15 mouse cellular contexts compared by ENCODE assay signal in genomic region chr7:19740269-19740668, GRCm38 (mm10). TPM values are rescaled to one million over a fixed set of nuclear protein-coding genes. Genes with fewer than 3 reads are reported as not detected.
A peak's percentile ranks its signal among the peaks of the same experiment; 100 is the strongest.
DNase-seq lines count a peak whose midpoint lies in the region; ATAC-seq and TF ChIP-seq lines count a peak whose summit lies in the region.
"Had no signal": no experiment of that assay in that cellular context is flagged by ENCODE, and none has a peak within 500 bp of the region (broad histone marks: within the 10 kb centered on the region; RNA-seq: fewer than 3 reads in every experiment).

No protein-coding gene starts in this region.

- 68% methylated on average over 11 of the region's 11 CpGs for WGBS in heart, postnatal 0 days
- 82% methylated on average over 11 of the region's 11 CpGs for WGBS in heart, embryonic 11.5 days (ENCODE audit: insufficient replicate concordance)
- WGBS in liver, adult 2 months: 86% methylated on average over 11 of the region's 11 CpGs
- WGBS in liver, embryonic 12.5 days (ENCODE audit: insufficient replicate concordance): 68% methylated on average over 11 of the region's 11 CpGs
- WGBS in lung, postnatal 0 days: 80% methylated on average over 11 of the region's 11 CpGs
- 90% methylated on average over 11 of the region's 11 CpGs for WGBS in forebrain, embryonic 10.5 days

- H3K9ac ChIP-seq in heart, postnatal 0 days (replicated peaks; ENCODE audit: low read depth, low read length): no peak overlapping the region
- no peak overlapping the region for H3K9ac ChIP-seq in heart, embryonic 11.5 days (ENCODE audit: low read depth, low read length)
- H3K9ac ChIP-seq in liver, adult 2 months (ENCODE audit: low read depth, low read length): no peak overlapping the region
- H3K9ac ChIP-seq in liver, embryonic 12.5 days: no peak overlapping the region
- no peak overlapping the region for H3K9ac ChIP-seq in MEL (ENCODE audit: control insufficient read depth, low read depth, low read length, poor library complexity, severe bottlenecking)
- no peak overlapping the region for H3K9ac ChIP-seq in lung, postnatal 0 days (replicated peaks; ENCODE audit: low read depth)
- H3K9ac ChIP-seq: limb, embryonic 12.5 days; stomach, embryonic 15.5 days had no signal

- TF ChIP-seq RAD21 in MEL (IDR thresholded peaks at IDR 0.05; ENCODE audit: low read depth, low read length): peak; percentile 18

- no peaks in the 10 kb centered on the region for H3K9me3 ChIP-seq in heart, postnatal 0 days (replicated peaks; ENCODE audit: control insufficient read depth, low read length)
- no peaks in the 10 kb centered on the region for H3K9me3 ChIP-seq in heart, embryonic 11.5 days (replicated peaks; ENCODE audit: control insufficient read depth, low read length)
- H3K9me3 ChIP-seq in liver, embryonic 12.5 days (replicated peaks): no peaks in the 10 kb centered on the region
- H3K9me3 ChIP-seq in MEL (replicated peaks; ENCODE audit: insufficient read depth, low read length): no peaks in the 10 kb centered on the region
- no peaks in the 10 kb centered on the region for H3K9me3 ChIP-seq in lung, postnatal 0 days (ENCODE audit: low read length)
- H3K9me3 ChIP-seq in forebrain, embryonic 10.5 days: peaks cover 3% of the 10 kb centered on the region; the same call in 1 of the 2 replicates
- H3K9me3 ChIP-seq: limb, embryonic 12.5 days; stomach, embryonic 15.5 days had no signal

- no peak for TF ChIP-seq EP300 in heart, postnatal 0 days (IDR thresholded peaks at IDR 0.05; ENCODE audit: low read depth)
- TF ChIP-seq EP300 in MEL (IDR thresholded peaks at IDR 0.05; ENCODE audit: low read depth in 1 of 2, low read length in 2 of 2): no peak
- no peak for TF ChIP-seq EP300 in lung, postnatal 0 days (IDR thresholded peaks at IDR 0.05)

- no peak overlapping the region for H3K4me3 ChIP-seq in heart, postnatal 0 days (ENCODE audit: low read depth, low read length)
- H3K4me3 ChIP-seq in heart, embryonic 11.5 days (ENCODE audit: low read depth, low read length): no peak overlapping the region
- no peak overlapping the region for H3K4me3 ChIP-seq in liver, adult 2 months (ENCODE audit: insufficient read depth, low read depth, low read length)
- no peak overlapping the region for H3K4me3 ChIP-seq in liver, embryonic 12.5 days
- H3K4me3 ChIP-seq in MEL (ENCODE audit: control insufficient read depth in 1 of 2, insufficient read depth in 1 of 2, low read depth in 2 of 2, low read length in 2 of 2): no peak overlapping the region
- no peak overlapping the region for H3K4me3 ChIP-seq in lung, postnatal 0 days (ENCODE audit: low read depth, low read length)
- no peak overlapping the region for H3K4me3 ChIP-seq in forebrain, embryonic 10.5 days
- H3K4me3 ChIP-seq: limb, embryonic 12.5 days; megakaryocyte, embryonic 14.5 days; stomach, embryonic 15.5 days had no signal

- peaks cover 38% of the 10 kb centered on the region for H3K36me3 ChIP-seq in heart, postnatal 0 days (replicated peaks; ENCODE audit: control insufficient read depth, insufficient read depth, low read length)
- H3K36me3 ChIP-seq in heart, embryonic 11.5 days (ENCODE audit: control insufficient read depth, insufficient read depth, low read length): peaks cover 23% of the 10 kb centered on the region
- peaks cover 5% of the 10 kb centered on the region for H3K36me3 ChIP-seq in liver, adult 2 months (ENCODE audit: control insufficient read depth, insufficient read depth, low read length)
- peaks cover 39% of the 10 kb centered on the region for H3K36me3 ChIP-seq in liver, embryonic 12.5 days
- H3K36me3 ChIP-seq in MEL (ENCODE audit: control insufficient read depth in 1 of 2, insufficient read depth in 2 of 2, low read length in 2 of 2): peaks cover 0 to 12% of the 10 kb centered on the region in 2 experiments; a peak in 2 of 4 replicates
- H3K36me3 ChIP-seq in lung, postnatal 0 days (ENCODE audit: insufficient read depth, low read length): peaks cover 8% of the 10 kb centered on the region; the same call in 1 of the 2 replicates
- peaks cover 89% of the 10 kb centered on the region for H3K36me3 ChIP-seq in forebrain, embryonic 10.5 days (replicated peaks)

- H3K79me2 ChIP-seq in liver, adult 2 months (ENCODE audit: control insufficient read depth, insufficient read depth, low read length): peaks cover 3% of the 10 kb centered on the region; the same call in 1 of the 2 replicates
- no peaks in the 10 kb centered on the region for H3K79me2 ChIP-seq in MEL (ENCODE audit: control insufficient read depth, insufficient read depth, low read length, poor library complexity)

- 0 out of 2 replicates have a peak, but pooled peaks have one; percentile 10 for TF ChIP-seq CTCF in heart, postnatal 0 days (IDR thresholded peaks at IDR 0.05; ENCODE audit: low read depth)
- TF ChIP-seq CTCF in liver, adult 2 months (IDR thresholded peaks at IDR 0.05; ENCODE audit: low read depth, low read length): peak; percentile 50
- peak in 2 of 3 experiments; percentile 40 to 62; a peak in 5 of 6 replicates for TF ChIP-seq CTCF in MEL (IDR thresholded peaks at IDR 0.05 in 2 of 3, conservative IDR thresholded peaks at IDR 0.05 in 1 of 3; ENCODE audit: control insufficient read depth in 1 of 3, insufficient read depth in 1 of 3, low read depth in 2 of 3, low read length in 3 of 3, poor library complexity in 1 of 3, severe bottlenecking in 1 of 3)
- TF ChIP-seq CTCF in lung, postnatal 0 days (IDR thresholded peaks at IDR 0.05): peak; percentile 48

- H3K4me2 ChIP-seq in heart, postnatal 0 days (ENCODE audit: low read depth, low read length): no peak overlapping the region
- H3K4me2 ChIP-seq in heart, embryonic 11.5 days: no peak overlapping the region
- H3K4me2 ChIP-seq in liver, embryonic 12.5 days: no peak overlapping the region
- no peak overlapping the region for H3K4me2 ChIP-seq in lung, postnatal 0 days (replicated peaks; ENCODE audit: low read depth, low read length)
- H3K4me2 ChIP-seq: limb, embryonic 12.5 days; stomach, embryonic 15.5 days had no signal

- no peak for ATAC-seq in heart, postnatal 0 days (ENCODE audit: insufficient read depth, low read depth)
- ATAC-seq in heart, embryonic 11.5 days (replicated peaks; ENCODE audit: insufficient number of reproducible peaks, low FRiP score, low TSS enrichment): no peak
- no peak for ATAC-seq in liver, embryonic 12.5 days
- ATAC-seq in lung, postnatal 0 days: 0 out of 2 replicates have a peak, but pooled peaks have one; percentile 8

- H3K4me1 ChIP-seq in heart, postnatal 0 days (ENCODE audit: control insufficient read depth, insufficient read depth): peaks cover 10% of the 10 kb centered on the region
- H3K4me1 ChIP-seq in heart, embryonic 11.5 days (ENCODE audit: control insufficient read depth, insufficient read depth, low read length): peaks cover 29% of the 10 kb centered on the region
- H3K4me1 ChIP-seq in liver, adult 2 months (ENCODE audit: control insufficient read depth, insufficient read depth, low read length): no peaks in the 10 kb centered on the region
- H3K4me1 ChIP-seq in liver, embryonic 12.5 days: peaks cover 72% of the 10 kb centered on the region
- peaks cover 11 to 21% of the 10 kb centered on the region in 2 experiments for H3K4me1 ChIP-seq in MEL (ENCODE audit: control insufficient read depth in 1 of 2, insufficient read depth in 2 of 2, low read length in 2 of 2)
- H3K4me1 ChIP-seq in lung, postnatal 0 days (ENCODE audit: insufficient read depth, low read depth, low read length): peaks cover 16% of the 10 kb centered on the region; the same call in 1 of the 2 replicates
- peaks cover 28% of the 10 kb centered on the region for H3K4me1 ChIP-seq in forebrain, embryonic 10.5 days

- DNase-seq in heart, postnatal 0 days (ENCODE audit: low spot score): no peak
- no peak for DNase-seq in liver, adult 2 months (ENCODE audit: extremely low read depth, low read depth, low spot score)
- peak; percentile 59 for DNase-seq in MEL (ENCODE audit: low read depth, low spot score)
- DNase-seq in lung, postnatal 0 days (ENCODE audit: low spot score): no peak
- DNase-seq in frontal cortex, postnatal 36 days (ENCODE audit: low spot score in 2 of 2): no peak
- DNase-seq in forebrain, embryonic 10.5 days (ENCODE audit: extremely low spot score, low spot score): no peak
- DNase-seq: gastrocnemius, postnatal 36 days; heart, postnatal 36 days; right cerebral cortex, adult 18-20 months had no signal

- no peak for TF ChIP-seq POLR2A in liver, adult 2 months (IDR thresholded peaks at IDR 0.05; ENCODE audit: extremely low read depth, insufficient read depth, low read length)
- TF ChIP-seq POLR2A in MEL (IDR thresholded peaks at IDR 0.05; ENCODE audit: control insufficient read depth in 1 of 2, insufficient read depth in 1 of 2, low read depth in 1 of 2, low read length in 2 of 2, poor library complexity in 1 of 2): no peak

- no peaks in the 10 kb centered on the region for H3K27me3 ChIP-seq in heart, postnatal 0 days (ENCODE audit: control insufficient read depth, insufficient read depth, low read length)
- H3K27me3 ChIP-seq in heart, embryonic 11.5 days (ENCODE audit: control insufficient read depth, insufficient read depth, low read length): no peaks in the 10 kb centered on the region
- no peaks in the 10 kb centered on the region for H3K27me3 ChIP-seq in liver, adult 2 months (ENCODE audit: control insufficient read depth, insufficient read depth, low read length)
- no peaks in the 10 kb centered on the region for H3K27me3 ChIP-seq in liver, embryonic 12.5 days (replicated peaks)
- H3K27me3 ChIP-seq in MEL (ENCODE audit: control insufficient read depth in 1 of 2, insufficient read depth in 2 of 2, low read length in 2 of 2): no peaks in the 10 kb centered on the region
- H3K27me3 ChIP-seq in lung, postnatal 0 days (replicated peaks; ENCODE audit: insufficient read depth, low read length): no peaks in the 10 kb centered on the region
- H3K27me3 ChIP-seq in forebrain, embryonic 10.5 days (ENCODE audit: poor library complexity, severe bottlenecking): no peaks in the 10 kb centered on the region
- H3K27me3 ChIP-seq: CH12.LX; limb, embryonic 12.5 days; stomach, embryonic 15.5 days had no signal

- H3K27ac ChIP-seq in heart, postnatal 0 days (ENCODE audit: low read depth): no peak overlapping the region
- H3K27ac ChIP-seq in heart, embryonic 11.5 days (ENCODE audit: low read depth, low read length): no peak overlapping the region
- H3K27ac ChIP-seq in liver, adult 2 months (replicated peaks; ENCODE audit: insufficient read depth, low read depth, low read length): no peak overlapping the region
- H3K27ac ChIP-seq in liver, embryonic 12.5 days: no peak overlapping the region
- H3K27ac ChIP-seq in MEL (ENCODE audit: control insufficient read depth, low read depth, low read length): no peak overlapping the region
- no peak overlapping the region for H3K27ac ChIP-seq in lung, postnatal 0 days (ENCODE audit: low read length)
- H3K27ac ChIP-seq in forebrain, embryonic 10.5 days: no peak overlapping the region
- H3K27ac ChIP-seq: limb, embryonic 12.5 days had no signal

RNA-seq across cellular contexts. Expression of gene Nectin2, which starts 10.0 kb away (rescaled TPM):
- 76.5 and 81.3 TPM in 2 replicates for total RNA-seq in heart, postnatal 0 days (2014; rRNA removed; ENCODE audit: low replicate concordance)
- polyA plus RNA-seq in heart, postnatal 0 days (2015; fragmentation: Nextera tagmentation; extraction: Ambion mirVana): 43.6 and 44.8 TPM in 2 replicates
- polyA plus RNA-seq in heart, embryonic 11.5 days (2014; fragmentation: Nextera tagmentation; extraction: Ambion mirVana): 87.0 and 100 TPM in 2 replicates
- 17.8 and 18.9 TPM in 2 replicates for total RNA-seq in liver, adult 2 months (2014; rRNA removed)
- 57.4 and 68.7 TPM in 2 replicates for polyA plus RNA-seq in liver, adult 2 months (2012; rRNA removed)
- 31.9 and 34.4 TPM in 2 replicates for polyA plus RNA-seq in liver, embryonic 12.5 days (2016; fragmentation: Nextera tagmentation; extraction: Ambion mirVana)
- total RNA-seq in MEL (2012; rRNA removed): 6.9 TPM in 2 replicates
- polyA plus RNA-seq in MEL (2012; ENCODE audit: insufficient read depth in 1 of 2, insufficient read length in 2 of 2, low read depth in 1 of 2, low replicate concordance in 2 of 2, missing spikeins in 1 of 2): 10 to 100 TPM in 1 of 2 experiments, not detected in 1; 25.6 TPM
- 113 and 116 TPM in 2 replicates for polyA plus RNA-seq in lung, postnatal 0 days (2015; fragmentation: Nextera tagmentation; extraction: Ambion mirVana)
- polyA plus RNA-seq in forebrain, embryonic 10.5 days (2016; fragmentation: Nextera tagmentation; extraction: Ambion mirVana): 84.2 and 97.3 TPM in 2 replicates

RNA-seq across cellular contexts. Expression of gene Tomm40, which starts 25.0 kb away (rescaled TPM):
- total RNA-seq in heart, postnatal 0 days (2014; rRNA removed; ENCODE audit: low replicate concordance): 170 and 172 TPM in 2 replicates
- 164 and 166 TPM in 2 replicates for polyA plus RNA-seq in heart, postnatal 0 days (2015; fragmentation: Nextera tagmentation; extraction: Ambion mirVana)
- 142 and 154 TPM in 2 replicates for polyA plus RNA-seq in heart, embryonic 11.5 days (2014; fragmentation: Nextera tagmentation; extraction: Ambion mirVana)
- total RNA-seq in liver, adult 2 months (2014; rRNA removed): 22.3 and 26.9 TPM in 2 replicates
- polyA plus RNA-seq in liver, adult 2 months (2012; rRNA removed): 48.7 and 56.2 TPM in 2 replicates
- polyA plus RNA-seq in liver, embryonic 12.5 days (2016; fragmentation: Nextera tagmentation; extraction: Ambion mirVana): 188 and 207 TPM in 2 replicates
- total RNA-seq in MEL (2012; rRNA removed): 288 and 294 TPM in 2 replicates
- 100 to 1,000 TPM in 1 of 2 experiments, not detected in 1; 403 TPM for polyA plus RNA-seq in MEL (2012; ENCODE audit: insufficient read depth in 1 of 2, insufficient read length in 2 of 2, low read depth in 1 of 2, low replicate concordance in 2 of 2, missing spikeins in 1 of 2)
- polyA plus RNA-seq in lung, postnatal 0 days (2015; fragmentation: Nextera tagmentation; extraction: Ambion mirVana): 60.8 and 62.4 TPM in 2 replicates
- polyA plus RNA-seq in forebrain, embryonic 10.5 days (2016; fragmentation: Nextera tagmentation; extraction: Ambion mirVana): 187 and 205 TPM in 2 replicates

RNA-seq across cellular contexts. Expression of gene Bcam, which starts 30.5 kb away (rescaled TPM):
- total RNA-seq in heart, postnatal 0 days (2014; rRNA removed; ENCODE audit: low replicate concordance): 697 and 786 TPM in 2 replicates
- 293 and 303 TPM in 2 replicates for polyA plus RNA-seq in heart, postnatal 0 days (2015; fragmentation: Nextera tagmentation; extraction: Ambion mirVana)
- 163 and 173 TPM in 2 replicates for polyA plus RNA-seq in heart, embryonic 11.5 days (2014; fragmentation: Nextera tagmentation; extraction: Ambion mirVana)
- total RNA-seq in liver, adult 2 months (2014; rRNA removed): 2.3 and 2.5 TPM in 2 replicates
- polyA plus RNA-seq in liver, adult 2 months (2012; rRNA removed): 4.8 and 5.4 TPM in 2 replicates
- 11.1 and 11.3 TPM in 2 replicates for polyA plus RNA-seq in liver, embryonic 12.5 days (2016; fragmentation: Nextera tagmentation; extraction: Ambion mirVana)
- total RNA-seq in MEL (2012; rRNA removed): 2.6 and 3.2 TPM in 2 replicates
- polyA plus RNA-seq in MEL (2012; ENCODE audit: insufficient read depth in 1 of 2, insufficient read length in 2 of 2, low read depth in 1 of 2, low replicate concordance in 2 of 2, missing spikeins in 1 of 2): 1 to 10 TPM in 1 of 2 experiments, not detected in 1; 8.1 TPM
- polyA plus RNA-seq in lung, postnatal 0 days (2015; fragmentation: Nextera tagmentation; extraction: Ambion mirVana): 477 and 507 TPM in 2 replicates
- 33.1 and 37.3 TPM in 2 replicates for polyA plus RNA-seq in forebrain, embryonic 10.5 days (2016; fragmentation: Nextera tagmentation; extraction: Ambion mirVana)

RNA-seq across cellular contexts. Expression of gene Apoe, which starts 41.3 kb away (rescaled TPM):
- total RNA-seq in heart, postnatal 0 days (2014; rRNA removed; ENCODE audit: low replicate concordance): 369 and 373 TPM in 2 replicates
- polyA plus RNA-seq in heart, postnatal 0 days (2015; fragmentation: Nextera tagmentation; extraction: Ambion mirVana): 471 and 552 TPM in 2 replicates
- polyA plus RNA-seq in heart, embryonic 11.5 days (2014; fragmentation: Nextera tagmentation; extraction: Ambion mirVana): 357 and 371 TPM in 2 replicates
- total RNA-seq in liver, adult 2 months (2014; rRNA removed): 23,407 and 25,019 TPM in 2 replicates
- 39,394 and 43,401 TPM in 2 replicates for polyA plus RNA-seq in liver, adult 2 months (2012; rRNA removed)
- polyA plus RNA-seq in liver, embryonic 12.5 days (2016; fragmentation: Nextera tagmentation; extraction: Ambion mirVana): 1,254 and 1,289 TPM in 2 replicates
- 22.6 and 33.3 TPM in 2 replicates for total RNA-seq in MEL (2012; rRNA removed)
- polyA plus RNA-seq in MEL (2012; ENCODE audit: insufficient read depth in 1 of 2, insufficient read length in 2 of 2, low read depth in 1 of 2, low replicate concordance in 2 of 2, missing spikeins in 1 of 2): 10 to 100 TPM in 1 of 2 experiments, not detected in 1; 61.4 TPM
- polyA plus RNA-seq in lung, postnatal 0 days (2015; fragmentation: Nextera tagmentation; extraction: Ambion mirVana): 768 and 1,006 TPM in 2 replicates
- 140 and 154 TPM in 2 replicates for polyA plus RNA-seq in forebrain, embryonic 10.5 days (2016; fragmentation: Nextera tagmentation; extraction: Ambion mirVana)

RNA-seq across cellular contexts. Expression of gene Apoc1, which starts 47.8 kb away (rescaled TPM):
- not detected in 2 replicates for total RNA-seq in heart, postnatal 0 days (2014; rRNA removed; ENCODE audit: low replicate concordance)
- 8.2 and 10.8 TPM in 2 replicates for polyA plus RNA-seq in heart, postnatal 0 days (2015; fragmentation: Nextera tagmentation; extraction: Ambion mirVana)
- 6.9 and 10.8 TPM in 2 replicates for polyA plus RNA-seq in heart, embryonic 11.5 days (2014; fragmentation: Nextera tagmentation; extraction: Ambion mirVana)
- total RNA-seq in liver, adult 2 months (2014; rRNA removed): 7,017 and 7,765 TPM in 2 replicates
- 5,801 and 8,240 TPM in 2 replicates for polyA plus RNA-seq in liver, adult 2 months (2012; rRNA removed)
- 190 and 197 TPM in 2 replicates for polyA plus RNA-seq in liver, embryonic 12.5 days (2016; fragmentation: Nextera tagmentation; extraction: Ambion mirVana)
- total RNA-seq in MEL (2012; rRNA removed): not detected in 2 replicates
- under 1 TPM in 1 of 2 experiments, not detected in 1; 0.35 TPM for polyA plus RNA-seq in MEL (2012; ENCODE audit: insufficient read depth in 1 of 2, insufficient read length in 2 of 2, low read depth in 1 of 2, low replicate concordance in 2 of 2, missing spikeins in 1 of 2)
- polyA plus RNA-seq in lung, postnatal 0 days (2015; fragmentation: Nextera tagmentation; extraction: Ambion mirVana): 61.1 and 63.8 TPM in 2 replicates
- 2.3 TPM in 2 replicates for polyA plus RNA-seq in forebrain, embryonic 10.5 days (2016; fragmentation: Nextera tagmentation; extraction: Ambion mirVana)
- total RNA-seq: CH12.LX had no signal
